Mouse (Mus musculus) heart, embryonic 11.5 days (tissue): Measurements from ENCODE around the gene Notch4. TPM values are rescaled to one million over a fixed set of nuclear protein-coding genes. Genes with fewer than 3 reads are reported as not detected.
A peak's percentile ranks its signal among the peaks of the same experiment; 100 is the strongest.

Source experiments
- ATAC-seq: fragments of 200-750 bp; cut with Nextera tagmentation; replicated peaks from 2 replicates; pipeline ENCODE4 v1.8.0; 2017; ENCODE audit warnings: moderate library complexity; ENCODE audit not compliant: insufficient number of reproducible peaks, low FRiP score, low TSS enrichment
- H3K27ac ChIP-seq: fragments of 300-500 bp; sonication (generic); 2 replicates; pipeline ENCODE4 v1.5.1; 2014; ENCODE audit warnings: mild to moderate bottlenecking, low read depth, low read length
- H3K27me3 ChIP-seq: fragments of 300-500 bp; sonication (generic); 2 replicates; pipeline ENCODE4 v1.6.1; 2014; ENCODE audit warnings: mild to moderate bottlenecking, low read length, mixed read lengths; ENCODE audit not compliant: control insufficient read depth, insufficient read depth
- H3K36me3 ChIP-seq: fragments of 300-500 bp; sonication (generic); 2 replicates; pipeline ENCODE4 v1.6.1; 2014; ENCODE audit warnings: mild to moderate bottlenecking, low read length, moderate library complexity, mixed read lengths; ENCODE audit not compliant: control insufficient read depth, insufficient read depth
- H3K4me1 ChIP-seq: fragments of 300-500 bp; sonication (generic); 2 replicates; pipeline ENCODE4 v1.6.1; 2014; ENCODE audit warnings: low read length; ENCODE audit not compliant: control insufficient read depth, insufficient read depth
- H3K4me2 ChIP-seq: fragments of 300-500 bp; sonication (generic); 2 replicates; pipeline ENCODE4 v1.6.1; 2014; ENCODE audit warnings: mild to moderate bottlenecking, moderate library complexity
- H3K4me3 ChIP-seq: fragments of 300-500 bp; sonication (generic); 2 replicates; pipeline ENCODE4 v1.5.1; 2014; ENCODE audit warnings: low read depth, low read length
- H3K9ac ChIP-seq: fragments of 300-500 bp; sonication (generic); 2 replicates; pipeline ENCODE4 v1.6.1; 2014; ENCODE audit warnings: mild to moderate bottlenecking, low read depth, low read length, moderate library complexity
- H3K9me3 ChIP-seq: fragments of 300-500 bp; sonication (generic); replicated peaks from 2 replicates; pipeline ENCODE4 v1.6.1; 2016; ENCODE audit warnings: low read length; ENCODE audit not compliant: control insufficient read depth
- WGBS: fragments of 180-500 bp; shearing (Covaris S2); extraction: QIAGEN DNeasy Blood & Tissue Kit; methylation state at CpG from one replicate; pipeline ENCODE4 v1.1.7; 2014; ENCODE audit not compliant: insufficient replicate concordance; 5-methylcytosine and 5-hydroxymethylcytosine counted together
- polyA plus RNA-seq: library from polyadenylated mRNA; unstranded; fragments of >200 nt; fragmentation: Nextera tagmentation; extraction: Ambion mirVana; gene quantifications from 2 replicates; pipeline ENCODE4 v1.2.1, GENCODE M21; 2014

Notch4 gene
- polyA plus RNA-seq, 1 experiment from 2014 or later: 8.1 TPM

DNA sequence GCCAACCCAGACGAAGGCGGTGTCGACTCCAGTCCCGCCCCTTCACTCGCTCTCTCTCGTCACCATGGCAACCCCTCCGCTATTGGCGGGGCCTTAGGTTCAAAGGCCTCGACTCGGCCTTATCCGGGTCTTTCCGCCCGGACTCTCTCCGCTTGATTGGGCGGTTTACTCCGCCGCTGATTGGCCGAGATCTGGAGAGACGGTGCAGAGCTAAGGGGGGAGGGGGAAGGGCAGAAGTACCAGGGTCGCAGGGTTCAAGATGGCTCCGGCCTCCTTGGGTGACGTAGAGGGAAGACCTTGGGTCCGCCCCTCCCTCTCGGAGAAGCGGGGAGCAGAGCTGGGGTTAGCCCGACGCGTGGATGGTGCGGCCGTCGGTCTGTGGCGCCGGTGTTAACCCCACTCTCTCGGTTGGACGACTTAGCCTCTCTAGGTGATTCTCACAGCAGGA lies 40.0 kb downstream of the Notch4 start, which contains the start of gene Agpat1:
Agpat1 (plus strand) TSS at position 202 of the 448 bp plus-strand sequence.
- peak; percentile 87 for ATAC-seq
- Histone ChIP-seq H3K27me3 (no peaks in the 10 kb centered on the region), H3K4me2 (peak within 1 kb of the TSS; percentile 99), H3K36me3 (peaks cover 6% of the 10 kb centered on the region), H3K4me1 (peaks cover 38% of the 10 kb centered on the region), H3K4me3 (peak within 1 kb of the TSS; percentile 99), H3K9me3 (no peaks in the 10 kb centered on the region), H3K9ac (peak within 1 kb of the TSS; percentile 86), H3K27ac (peak within 1 kb of the TSS; percentile 91)
- 0% methylated on average over 33 of the region's 35 CpGs for WGBS

DNA sequence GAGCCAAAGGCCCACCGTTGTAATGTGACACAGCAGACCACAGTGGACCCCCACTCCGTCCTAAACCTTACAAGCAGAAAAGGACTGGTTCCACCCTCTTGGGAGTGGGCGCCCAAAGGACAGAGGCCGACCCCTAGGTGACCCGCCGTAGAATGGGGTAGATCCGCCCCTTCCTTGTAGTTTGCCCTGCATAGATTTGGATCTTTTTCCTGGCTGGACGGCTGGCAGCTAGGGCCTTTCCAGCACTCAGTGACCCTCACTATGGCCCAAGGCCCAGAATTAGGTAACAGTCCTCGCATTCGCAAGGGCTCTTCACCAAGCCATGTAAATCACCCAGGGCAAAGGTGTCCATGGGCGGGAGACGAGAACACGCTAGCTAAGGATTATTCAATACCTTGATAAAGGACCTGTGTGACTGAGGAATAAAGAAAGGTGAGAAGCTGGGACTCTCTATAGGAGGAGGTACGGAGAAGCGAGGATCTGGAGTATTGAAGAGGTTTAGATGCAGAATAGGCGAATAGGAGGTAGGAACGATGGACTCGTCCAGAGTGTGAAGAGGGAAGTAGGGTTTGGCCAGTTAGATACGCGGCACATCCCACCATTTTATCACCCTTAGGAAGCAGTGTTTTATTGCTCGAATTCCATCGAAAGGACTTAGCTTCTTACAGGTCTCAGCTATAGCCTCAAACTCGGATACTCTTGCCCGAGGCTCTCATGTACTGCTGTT lies 40.6 kb downstream of the Notch4 start:
- Histone ChIP-seq H3K9me3 (no peaks in the 10 kb centered on the region), H3K27me3 (no peaks in the 10 kb centered on the region), H3K4me3 (peak overlapping the region; percentile 99), H3K9ac (peak overlapping the region; percentile 74), H3K36me3 (peaks cover 6% of the 10 kb centered on the region), H3K4me1 (peaks cover 35% of the 10 kb centered on the region), H3K4me2 (peak overlapping the region; percentile 99), H3K27ac (peak overlapping the region; percentile 91)
- WGBS: 16% methylated on average over 24 of the region's 24 CpGs
- no peak for ATAC-seq

DNA sequence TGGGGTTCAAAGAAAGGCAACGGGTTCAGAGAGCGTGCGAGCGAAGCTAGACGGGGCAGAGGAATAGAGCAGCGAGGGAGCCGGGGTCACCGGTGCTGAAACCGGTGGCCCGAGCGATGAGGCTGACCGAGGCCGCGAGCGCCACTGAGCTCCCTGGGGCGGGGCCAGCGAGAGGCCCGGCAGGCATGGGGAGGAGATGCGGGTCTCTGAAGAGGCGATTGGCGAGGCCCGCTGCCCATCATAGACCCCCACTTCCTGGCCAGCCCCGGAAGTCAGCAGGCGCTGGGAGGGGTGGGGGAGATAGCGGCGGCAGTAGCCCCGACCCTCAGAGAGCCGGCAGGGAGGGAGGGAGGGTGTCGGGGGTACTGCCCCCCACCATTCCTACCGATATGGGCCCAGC lies 41.5 kb downstream of the Notch4 start:
- Histone ChIP-seq H3K27ac (peak overlapping the region; percentile 91), H3K4me1 (peaks cover 35% of the 10 kb centered on the region), H3K4me3 (peak overlapping the region; percentile 99), H3K4me2 (peak overlapping the region; percentile 99), H3K9ac (peak overlapping the region; percentile 91), H3K27me3 (no peaks in the 10 kb centered on the region), H3K9me3 (no peaks in the 10 kb centered on the region), H3K36me3 (no peaks in the 10 kb centered on the region; the same call in 1 of the 2 replicates)
- ATAC-seq: peak; percentile 55
- 1% methylated on average over 26 of the region's 30 CpGs for WGBS

DNA sequence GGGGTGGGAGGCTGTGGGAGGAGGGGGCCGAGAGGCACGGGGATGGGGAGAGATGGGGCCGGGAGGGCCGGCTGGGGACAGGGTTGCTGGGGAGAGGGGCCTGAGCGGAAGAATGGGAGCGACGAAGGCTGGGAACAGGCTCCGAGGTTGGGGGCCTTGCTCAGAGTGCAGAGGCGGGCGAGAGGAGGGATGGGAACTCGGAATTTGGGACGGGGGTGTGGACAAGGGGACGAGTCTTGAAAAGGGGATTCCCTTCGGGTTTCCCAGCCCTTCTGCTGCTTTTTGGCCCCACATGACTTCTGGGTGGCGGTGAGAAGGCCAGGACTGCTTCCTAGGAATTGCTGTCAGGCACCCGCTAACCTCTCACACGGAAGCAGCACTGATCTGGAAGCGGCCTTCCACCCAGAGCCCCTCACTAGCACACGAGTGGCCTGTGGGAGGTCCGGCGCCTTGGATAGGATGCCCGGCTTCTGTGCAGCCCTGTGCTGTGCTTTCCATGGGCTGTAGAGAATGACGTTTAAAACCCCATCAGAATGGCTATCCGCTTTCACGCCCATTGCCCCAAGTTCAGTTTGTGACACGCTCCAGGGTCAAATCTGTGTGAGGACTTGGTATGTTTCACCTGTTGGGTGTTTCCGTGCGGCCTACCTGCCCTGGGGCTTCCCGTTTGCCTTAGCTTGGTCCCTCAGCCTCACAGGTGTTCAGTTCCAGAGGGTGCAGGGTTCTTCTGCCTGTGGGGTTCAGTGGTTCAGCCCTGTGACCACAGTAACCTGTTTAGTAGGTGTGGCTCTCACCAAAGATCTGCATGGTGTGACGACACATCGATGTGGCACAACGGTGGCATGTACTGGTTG lies 42.3 kb downstream of the Notch4 start:
- no peaks in the 10 kb centered on the region for H3K9me3 ChIP-seq
- H3K9ac ChIP-seq: peak overlapping the region; percentile 91
- H3K4me2 ChIP-seq: peak overlapping the region; percentile 99
- no peak for ATAC-seq
- H3K27me3 ChIP-seq: no peaks in the 10 kb centered on the region
- 15% methylated on average over 32 of the region's 32 CpGs for WGBS
- peak overlapping the region; percentile 91 for H3K27ac ChIP-seq
- H3K4me3 ChIP-seq: peak overlapping the region; percentile 99
- peaks cover 4% of the 10 kb centered on the region for H3K36me3 ChIP-seq
- peaks cover 35% of the 10 kb centered on the region for H3K4me1 ChIP-seq

DNA sequence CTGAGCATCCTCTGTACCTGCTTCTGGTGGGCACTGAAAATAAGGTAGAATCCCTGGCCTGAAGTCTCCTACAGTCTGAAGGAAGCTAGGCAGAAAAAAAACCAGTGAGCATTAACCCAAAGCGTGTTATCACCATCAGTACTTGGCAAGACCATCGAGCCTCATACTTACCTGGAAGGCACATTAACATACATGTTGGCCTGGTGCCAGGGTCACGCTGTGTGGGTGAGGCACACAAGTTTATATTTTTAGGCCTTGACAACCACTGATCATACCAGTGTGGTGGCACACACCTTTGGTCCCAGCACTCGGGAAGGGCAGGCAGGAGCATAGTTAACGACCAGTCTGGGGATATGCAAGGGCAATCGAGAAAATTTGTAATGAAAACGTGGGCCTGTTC lies 43.9 kb downstream of the Notch4 start:
- no peak for ATAC-seq
- Histone ChIP-seq H3K27me3 (no peaks in the 10 kb centered on the region), H3K4me1 (peaks cover 27% of the 10 kb centered on the region), H3K9ac (no peak overlapping the region), H3K36me3 (peaks cover 11% of the 10 kb centered on the region), H3K4me3 (no peak overlapping the region), H3K9me3 (no peaks in the 10 kb centered on the region), H3K27ac (no peak overlapping the region), H3K4me2 (no peak overlapping the region)
- WGBS: 87% methylated on average over 7 of the region's 7 CpGs

DNA sequence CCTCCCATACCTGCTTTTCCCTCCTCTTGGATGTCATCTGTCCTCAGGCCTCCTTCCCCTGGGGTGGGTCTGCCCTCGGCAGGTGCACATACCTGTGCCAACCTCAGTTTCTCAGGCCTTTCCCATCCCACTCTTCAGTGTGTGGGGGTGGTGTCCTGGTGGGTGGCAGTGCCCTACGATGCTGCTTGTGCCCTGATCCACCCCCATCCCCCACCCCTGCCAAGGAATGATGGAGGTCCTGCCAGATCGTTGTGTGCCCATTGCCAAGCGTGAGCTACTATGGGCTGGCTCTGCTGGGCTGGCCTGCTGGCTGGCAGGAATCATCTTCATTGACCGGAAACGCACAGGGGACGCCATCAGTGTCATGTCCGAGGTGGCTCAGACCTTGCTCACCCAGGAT lies 47.0 kb downstream of the Notch4 start:
- H3K9me3 ChIP-seq: no peaks in the 10 kb centered on the region
- no peak overlapping the region for H3K27ac ChIP-seq
- H3K9ac ChIP-seq: no peak overlapping the region
- no peaks in the 10 kb centered on the region for H3K27me3 ChIP-seq
- peaks cover 13% of the 10 kb centered on the region for H3K36me3 ChIP-seq
- WGBS: 92% methylated on average over 8 of the region's 8 CpGs
- H3K4me2 ChIP-seq: no peak overlapping the region
- H3K4me3 ChIP-seq: no peak overlapping the region
- no peak for ATAC-seq
- H3K4me1 ChIP-seq: peaks cover 17% of the 10 kb centered on the region

DNA sequence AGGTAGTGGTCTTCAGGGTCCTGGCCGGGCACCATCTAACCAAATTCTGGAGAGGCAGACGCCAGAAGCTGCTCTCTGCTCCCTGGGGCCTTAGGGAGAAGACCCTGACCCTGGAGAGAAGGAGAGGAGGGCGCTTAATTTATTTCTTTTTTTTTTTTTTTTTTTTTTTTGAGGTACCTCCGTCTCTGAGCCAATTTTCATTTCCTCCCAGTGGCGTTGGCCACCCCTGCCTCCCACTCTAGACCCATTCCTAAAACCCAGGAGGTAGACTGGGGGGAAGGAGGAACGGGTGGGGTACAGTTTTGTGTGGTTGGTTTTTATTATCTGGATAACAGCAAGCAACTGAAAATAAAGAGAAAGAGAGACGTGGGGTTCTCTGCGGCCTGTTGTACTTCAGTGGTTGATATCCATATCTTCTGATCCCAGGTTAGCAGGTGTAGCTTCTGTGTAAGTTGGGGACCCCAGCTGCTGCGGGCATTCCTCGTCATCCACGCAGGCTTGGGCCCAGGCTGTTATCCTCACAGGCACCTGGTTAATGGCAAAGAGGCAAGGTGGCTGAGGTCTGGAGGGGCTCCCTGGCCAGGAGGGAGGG lies 49.1 kb downstream of the Notch4 start:
- no peak overlapping the region for H3K27ac ChIP-seq
- ATAC-seq: no peak
- H3K4me2 ChIP-seq: no peak overlapping the region
- WGBS: 85% methylated on average over 11 of the region's 11 CpGs
- no peaks in the 10 kb centered on the region for H3K9me3 ChIP-seq
- peaks cover 8% of the 10 kb centered on the region for H3K4me1 ChIP-seq
- peaks cover 13% of the 10 kb centered on the region for H3K36me3 ChIP-seq
- no peak overlapping the region for H3K4me3 ChIP-seq
- no peak overlapping the region for H3K9ac ChIP-seq
- no peaks in the 10 kb centered on the region for H3K27me3 ChIP-seq

DNA sequence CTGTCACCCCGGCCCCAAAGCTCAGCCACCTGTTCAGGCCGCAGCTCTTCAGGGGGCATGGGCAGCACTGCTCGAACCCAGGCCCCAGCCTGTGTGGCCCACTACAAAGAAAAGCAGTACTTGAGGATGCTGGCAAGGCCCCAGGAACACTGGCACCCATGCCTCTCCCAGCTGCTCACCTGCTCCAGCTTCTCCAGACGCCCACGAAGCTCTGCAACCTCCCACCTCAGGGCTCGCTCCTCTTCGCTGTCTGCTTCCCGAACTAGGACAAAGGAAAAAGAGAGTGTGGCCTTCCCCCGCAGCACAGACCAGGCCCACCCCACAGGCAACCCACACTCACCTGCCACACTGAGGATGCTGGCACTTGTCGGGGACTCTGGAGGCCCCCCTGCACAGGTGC lies 49.8 kb downstream of the Notch4 start:
- Histone ChIP-seq H3K36me3 (peaks cover 13% of the 10 kb centered on the region), H3K4me2 (no peak overlapping the region), H3K9ac (no peak overlapping the region), H3K4me1 (peaks cover 1% of the 10 kb centered on the region; the same call in 1 of the 2 replicates), H3K4me3 (no peak overlapping the region), H3K27ac (no peak overlapping the region), H3K27me3 (no peaks in the 10 kb centered on the region), H3K9me3 (no peaks in the 10 kb centered on the region)
- WGBS: 80% methylated on average over 10 of the region's 10 CpGs
- no peak for ATAC-seq
